Mouse (Mus musculus) forebrain, embryonic 13.5 days (tissue): ENCODE data around the gene Rabif. TPM values are rescaled to one million over a fixed set of nuclear protein-coding genes. Genes with fewer than 3 reads are reported as not detected.

Source experiments
- polyA plus RNA-seq: library from polyadenylated mRNA; unstranded; fragments of >200 nt; fragmentation: Nextera tagmentation; extraction: Ambion mirVana; gene quantifications from 2 replicates; pipeline ENCODE4 v1.2.1, GENCODE M21; 2015

Gene Rabif
- polyA plus RNA-seq, 1 experiment from 2014 or later = 45.4 TPM

Other genes starting within 250 kb of the Rabif start
- gene Myog, start 204.7 kb upstream of the Rabif start, polyA plus RNA-seq = not detected in 2 replicates
- 3.5 and 3.7 TPM in 2 replicates for gene Ppfia4, start 161.7 kb upstream of the Rabif start, polyA plus RNA-seq
- gene Tmem183a, start 132.7 kb upstream of the Rabif start, polyA plus RNA-seq = 126 and 131 TPM in 2 replicates
- not detected in 2 replicates for gene 4933406M09Rik, start 108.7 kb upstream of the Rabif start, polyA plus RNA-seq
- 20.3 and 20.5 TPM in 2 replicates for gene Cyb5r1, start 89.1 kb upstream of the Rabif start, polyA plus RNA-seq
- gene Adipor1, start 79.3 kb upstream of the Rabif start, polyA plus RNA-seq = 57.8 TPM in 2 replicates
- gene Klhl12, start 39.1 kb upstream of the Rabif start, polyA plus RNA-seq = 34.5 and 37.0 TPM in 2 replicates
- gene Mgat4e, start 55.0 kb downstream of the Rabif start, polyA plus RNA-seq = not detected in 2 replicates
- gene Kdm5b, start 65.5 kb downstream of the Rabif start, polyA plus RNA-seq = 95.4 and 96.5 TPM in 2 replicates
- gene Syt2, start 152.0 kb downstream of the Rabif start, polyA plus RNA-seq = 1.1 TPM in 2 replicates